Mouse (Mus musculus) layer of hippocampus, adult 18-20 months (tissue): ENCODE measurements around the gene Slc22a7. TPM values are rescaled to one million over a fixed set of nuclear protein-coding genes. Genes with fewer than 3 reads are reported as not detected.
A peak's percentile ranks its signal among the peaks of the same experiment; 100 is the strongest.

Experiments
- DNase-seq, 2 experiments: peaks; one replicate each; pipeline ENCODE4 v3.0.0; 2022; ENCODE audit warnings: low spot score in 2 of 2
- long read RNA-seq: library from polyadenylated mRNA; stranded (forward); transcript quantifications from one replicate; pipeline ENCODE4 v2.0.0, GENCODE M21; 2021
- total RNA-seq, 2 experiments: library from RNA; stranded (reverse); gene quantifications; 2 replicates each; pipeline ENCODE4 v1.2.3; 2021

Slc22a7 gene
- under 1 TPM in 1 of 2 experiments, not detected in 1; 0.43 TPM for total RNA-seq
- long read RNA-seq: 0 reads

- DNase-seq: no peak
These were observed at the start of gene Slc22a7 for GRCm38 (mm10) chr17:46438298-46438873. TSS of gene Slc22a7 (minus strand) at chr17:46438457.

GRCm38 (mm10) chr17:46487431-46487830, 49.2 kb upstream of the Slc22a7 start, which contains the start of gene Ttbk1:
TSS of gene Ttbk1 (minus strand) at chr17:46487675.
- DNase-seq: peak; percentile 52 to 73

- no peak for DNase-seq
These were observed 48.7 kb upstream of the Slc22a7 start for GRCm38 (mm10) chr17:46486995-46487394.

- no peak for DNase-seq
These were observed 46.2 kb upstream of the Slc22a7 start for GRCm38 (mm10) chr17:46484461-46484875.

GRCm38 (mm10) chr17:46484021-46484431, 45.8 kb upstream of the Slc22a7 start:
- DNase-seq: no peak

- peak; percentile 34 to 49 for DNase-seq
These were observed 45.3 kb upstream of the Slc22a7 start for GRCm38 (mm10) chr17:46483561-46484001.

GRCm38 (mm10) chr17:46477286-46477685, 39.0 kb upstream of the Slc22a7 start:
- DNase-seq: no peak

GRCm38 (mm10) chr17:46476601-46477000, 38.3 kb upstream of the Slc22a7 start:
- no peak for DNase-seq

GRCm38 (mm10) chr17:46467830-46468229, 29.6 kb upstream of the Slc22a7 start:
- DNase-seq: peak in 1 of 2 experiments; percentile 47

GRCm38 (mm10) chr17:46462226-46462625, 24.0 kb upstream of the Slc22a7 start:
- no peak for DNase-seq

GRCm38 (mm10) chr17:46461347-46461746, 23.1 kb upstream of the Slc22a7 start:
- no peak for DNase-seq

- DNase-seq: no peak
These were observed 22.4 kb upstream of the Slc22a7 start for GRCm38 (mm10) chr17:46460673-46461072.

GRCm38 (mm10) chr17:46458439-46458838, 20.2 kb upstream of the Slc22a7 start:
- DNase-seq: no peak

- peak in 1 of 2 experiments; percentile 46 for DNase-seq
These were observed 19.5 kb upstream of the Slc22a7 start for GRCm38 (mm10) chr17:46457791-46458190.

GRCm38 (mm10) chr17:46455110-46455691, 16.9 kb upstream of the Slc22a7 start:
- DNase-seq: no peak

GRCm38 (mm10) chr17:46454539-46454938, 16.3 kb upstream of the Slc22a7 start:
- no peak for DNase-seq

GRCm38 (mm10) chr17:46453970-46454411, 15.7 kb upstream of the Slc22a7 start:
- peak in 1 of 2 experiments; percentile 25 for DNase-seq

GRCm38 (mm10) chr17:46453302-46453948, 15.2 kb upstream of the Slc22a7 start:
- DNase-seq: no peak

- DNase-seq: no peak
These were observed 14.4 kb upstream of the Slc22a7 start for GRCm38 (mm10) chr17:46452683-46453082.

- DNase-seq: no peak
These were observed 8.0 kb upstream of the Slc22a7 start for GRCm38 (mm10) chr17:46446264-46446663.

- no peak for DNase-seq
These were observed 6.8 kb upstream of the Slc22a7 start for GRCm38 (mm10) chr17:46444839-46445579.
